ENCODE assay signal across 23 mouse cellular contexts in the genomic region with DNA sequence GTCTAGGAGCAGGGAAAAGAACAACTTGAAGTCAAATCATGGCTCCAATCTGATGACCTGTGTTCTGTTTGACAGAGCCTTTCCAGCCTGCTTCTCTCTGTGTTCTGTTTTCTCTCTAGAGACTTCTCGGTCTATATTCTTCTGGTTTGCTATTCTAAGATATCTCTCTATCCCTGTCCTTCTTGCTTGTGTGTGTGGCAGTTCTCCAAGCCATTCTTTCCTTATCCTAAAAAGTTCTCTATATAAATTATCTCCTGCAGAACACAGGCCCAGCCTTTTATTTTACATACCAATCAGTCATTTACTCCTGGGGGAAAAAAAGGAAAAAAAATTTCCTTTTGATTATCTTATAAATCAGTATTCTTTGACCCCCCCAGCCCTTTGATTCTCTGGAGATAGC.
DNase-seq lines count a peak whose midpoint lies in the region; ATAC-seq and TF ChIP-seq lines count a peak whose summit lies in the region.
"Had no signal": no experiment of that assay in that cellular context is flagged by ENCODE, and none has a peak within 500 bp of the region (broad histone marks: within the 10 kb centered on the region; RNA-seq: fewer than 3 reads in every experiment).

No protein-coding gene starts in this region.

- H3K27ac ChIP-seq in heart, embryonic 16.5 days (ENCODE audit: low read length) = peak overlapping the region; percentile 57
- H3K27ac ChIP-seq in liver, embryonic 12.5 days = 0 out of 2 replicates have a peak overlapping the region, but pooled peaks have one; percentile 66
- H3K27ac ChIP-seq in liver, embryonic 11.5 days (ENCODE audit: low read depth, low read length) = no peak overlapping the region
- H3K27ac ChIP-seq in MEL (ENCODE audit: control insufficient read depth, low read depth, low read length) = peak overlapping the region; percentile 99

- no peaks in the 10 kb centered on the region for H3K9me3 ChIP-seq in heart, embryonic 16.5 days (replicated peaks; ENCODE audit: control insufficient read depth, low read length)
- no peaks in the 10 kb centered on the region for H3K9me3 ChIP-seq in liver, embryonic 12.5 days (replicated peaks)
- H3K9me3 ChIP-seq in liver, embryonic 11.5 days (ENCODE audit: control insufficient read depth, low read length) = no peaks in the 10 kb centered on the region
- H3K9me3 ChIP-seq in MEL (replicated peaks; ENCODE audit: insufficient read depth, low read length) = no peaks in the 10 kb centered on the region

- H3K4me3 ChIP-seq in heart, embryonic 16.5 days (ENCODE audit: low read length) = no peak overlapping the region
- no peak overlapping the region for H3K4me3 ChIP-seq in liver, embryonic 12.5 days
- H3K4me3 ChIP-seq in liver, embryonic 11.5 days (ENCODE audit: low read depth, low read length) = no peak overlapping the region
- H3K4me3 ChIP-seq in MEL (ENCODE audit: control insufficient read depth in 1 of 2, insufficient read depth in 1 of 2, low read depth in 2 of 2, low read length in 2 of 2) = no peak overlapping the region; a peak in 1 of 4 replicates
- no peak overlapping the region for H3K4me3 ChIP-seq in lung, adult 2 months (replicated peaks; ENCODE audit: extremely low read depth, low read depth, low read length)

- 27% methylated on average over 1 of the region's 1 CpGs for WGBS in heart, embryonic 16.5 days
- 61% methylated on average over 1 of the region's 1 CpGs for WGBS in liver, embryonic 12.5 days (ENCODE audit: insufficient replicate concordance)
- 62% methylated on average over 1 of the region's 1 CpGs for WGBS in liver, embryonic 11.5 days
- 78% methylated on average over 1 of the region's 1 CpGs for WGBS in lung, adult 2 months

- peaks cover 8% of the 10 kb centered on the region for H3K4me1 ChIP-seq in heart, embryonic 16.5 days (ENCODE audit: control insufficient read depth, insufficient read depth, low read length)
- peaks cover 70% of the 10 kb centered on the region for H3K4me1 ChIP-seq in liver, embryonic 12.5 days
- H3K4me1 ChIP-seq in liver, embryonic 11.5 days (replicated peaks; ENCODE audit: control insufficient read depth, insufficient read depth, low read length) = peaks cover 40% of the 10 kb centered on the region
- peaks cover 37 to 44% of the 10 kb centered on the region in 2 experiments for H3K4me1 ChIP-seq in MEL (ENCODE audit: control insufficient read depth in 1 of 2, insufficient read depth in 2 of 2, low read length in 2 of 2)
- no peaks in the 10 kb centered on the region for H3K4me1 ChIP-seq in lung, adult 2 months (ENCODE audit: control insufficient read depth, insufficient read depth, low read length)

- DNase-seq in heart, postnatal 10 days = no peak
- DNase-seq in liver, embryonic 11.5 days (ENCODE audit: low spot score) = no peak
- DNase-seq in MEL (ENCODE audit: low read depth, low spot score) = peak; percentile 66
- no peak for DNase-seq in neural tube, embryonic 10.5 days (ENCODE audit: extremely low spot score, low spot score)
- DNase-seq in lung, adult 2 months = no peak
- DNase-seq: adrenal gland, adult 2 months; adrenal gland, adult 8-10 months; adrenal gland, postnatal 10 days; adrenal gland, postnatal 14 days; adrenal gland, postnatal 25 days; adrenal gland, postnatal 36 days; B cell, adult 2 months; cerebellum, adult 11 months; cerebellum, adult 11-12 months; cerebellum, adult 18-20 months had no signal

- peak; percentile 83 to 85 for TF ChIP-seq EP300 in MEL (IDR thresholded peaks at IDR 0.05; ENCODE audit: low read depth in 1 of 2, low read length in 2 of 2)

- TF ChIP-seq RAD21 in MEL (IDR thresholded peaks at IDR 0.05; ENCODE audit: low read depth, low read length) = no peak

- intact Hi-C loops in heart, postnatal 10 days (cut with DNase I) = no loop called here

- TF ChIP-seq CTCF in MEL (IDR thresholded peaks at IDR 0.05 in 2 of 3, conservative IDR thresholded peaks at IDR 0.05 in 1 of 3; ENCODE audit: control insufficient read depth in 1 of 3, insufficient read depth in 1 of 3, low read depth in 2 of 3, low read length in 3 of 3, poor library complexity in 1 of 3, severe bottlenecking in 1 of 3) = no peak
- TF ChIP-seq CTCF in lung, adult 2 months (IDR thresholded peaks at IDR 0.05; ENCODE audit: insufficient read depth, low read length) = no peak

- TF ChIP-seq POLR2A in MEL (IDR thresholded peaks at IDR 0.05; ENCODE audit: control insufficient read depth in 1 of 2, insufficient read depth in 1 of 2, low read depth in 1 of 2, low read length in 2 of 2, poor library complexity in 1 of 2) = no peak
- no peak for TF ChIP-seq POLR2A in lung, adult 2 months (IDR thresholded peaks at IDR 0.05; ENCODE audit: borderline replicate concordance, extremely low read depth, low read depth, low read length)

- H3K9ac ChIP-seq in heart, embryonic 16.5 days (ENCODE audit: low read length) = peak overlapping the region; percentile 25; the same call in 1 of the 2 replicates
- no peak overlapping the region for H3K9ac ChIP-seq in liver, embryonic 12.5 days
- H3K9ac ChIP-seq in liver, embryonic 11.5 days (ENCODE audit: low read depth, low read length) = no peak overlapping the region
- no peak overlapping the region for H3K9ac ChIP-seq in MEL (ENCODE audit: control insufficient read depth, low read depth, low read length, poor library complexity, severe bottlenecking)

- H3K36me3 ChIP-seq in heart, embryonic 16.5 days (ENCODE audit: control insufficient read depth, insufficient read depth) = no peaks in the 10 kb centered on the region
- H3K36me3 ChIP-seq in liver, embryonic 12.5 days = no peaks in the 10 kb centered on the region
- no peaks in the 10 kb centered on the region for H3K36me3 ChIP-seq in liver, embryonic 11.5 days (ENCODE audit: control insufficient read depth, insufficient read depth, low read length)
- H3K36me3 ChIP-seq in MEL (ENCODE audit: control insufficient read depth in 1 of 2, insufficient read depth in 2 of 2, low read length in 2 of 2) = peaks cover 0 to 68% of the 10 kb centered on the region in 2 experiments; a peak in 2 of 4 replicates
- H3K36me3 ChIP-seq: G1E had no signal

- no peak overlapping the region for H3K4me2 ChIP-seq in heart, embryonic 16.5 days (ENCODE audit: low read depth, low read length)
- no peak overlapping the region for H3K4me2 ChIP-seq in liver, embryonic 12.5 days
- H3K4me2 ChIP-seq in liver, embryonic 11.5 days = no peak overlapping the region

- ATAC-seq in heart, embryonic 16.5 days (replicated peaks; ENCODE audit: extremely low read depth, insufficient read depth, low FRiP score) = no peak
- no peak for ATAC-seq in liver, embryonic 12.5 days
- ATAC-seq in liver, embryonic 11.5 days (replicated peaks; ENCODE audit: low FRiP score) = no peak
- ATAC-seq in megakaryocyte-erythroid progenitor cell, adult 5-6 weeks (replicated peaks; ENCODE audit: low FRiP score, low TSS enrichment, poor library complexity, severe bottlenecking) = 0 out of 2 replicates have a peak, but pooled peaks have one; percentile 8
- ATAC-seq: activated CD4-positive, CD25-positive, alpha-beta regulatory T cell, adult 4 months; CD4-positive, CD25-positive, alpha-beta regulatory T cell, adult 4 months; Patski had no signal

- no peaks in the 10 kb centered on the region for H3K27me3 ChIP-seq in heart, embryonic 16.5 days (ENCODE audit: control insufficient read depth, insufficient read depth, low read length)
- H3K27me3 ChIP-seq in liver, embryonic 12.5 days (replicated peaks) = no peaks in the 10 kb centered on the region
- no peaks in the 10 kb centered on the region for H3K27me3 ChIP-seq in liver, embryonic 11.5 days (replicated peaks; ENCODE audit: control insufficient read depth, insufficient read depth, low read length)
- no peaks in the 10 kb centered on the region for H3K27me3 ChIP-seq in MEL (ENCODE audit: control insufficient read depth in 1 of 2, insufficient read depth in 2 of 2, low read length in 2 of 2)
- H3K27me3 ChIP-seq: CH12.LX, Patski had no signal

- H3K79me2 ChIP-seq in MEL (ENCODE audit: control insufficient read depth, insufficient read depth, low read length, poor library complexity) = peaks cover 3% of the 10 kb centered on the region

TF ChIP-seq in MEL, 35 proteins besides CTCF, POLR2A, EP300 and RAD21:
- TF ChIP-seq UBTF (IDR thresholded peaks at IDR 0.05; ENCODE audit: borderline replicate concordance, insufficient read depth, low read depth, low read length) = no peak
- TF ChIP-seq MAX (IDR thresholded peaks at IDR 0.05; ENCODE audit: low read length) = no peak
- TF ChIP-seq MYB (IDR thresholded peaks at IDR 0.05; ENCODE audit: low read depth, low read length) = peak; percentile 27; the same call in 1 of the 2 replicates
- no peak for TF ChIP-seq USF2 (IDR thresholded peaks at IDR 0.05; ENCODE audit: borderline replicate concordance in 1 of 2, insufficient read depth in 1 of 2, low read depth in 1 of 2, low read length in 2 of 2)
- TF ChIP-seq GATA1 (IDR thresholded peaks at IDR 0.05; ENCODE audit: low read depth, low read length) = peak; percentile 59; the same call in 1 of the 2 replicates
- TF ChIP-seq TAL1 (IDR thresholded peaks at IDR 0.05; ENCODE audit: low read length) = peak; percentile 14; the same call in 1 of the 2 replicates
- TF ChIP-seq TCF12 (IDR thresholded peaks at IDR 0.05; ENCODE audit: low read depth, low read length) = peak; percentile 82
- peak; percentile 73 for TF ChIP-seq RCOR1 (IDR thresholded peaks at IDR 0.05; ENCODE audit: low read depth, low read length)
- TF ChIP-seq ETS1 (IDR thresholded peaks at IDR 0.05; ENCODE audit: low read depth, low read length) = peak; percentile 78; the same call in 1 of the 2 replicates
- TF ChIP-seq SIN3A (IDR thresholded peaks at IDR 0.05; ENCODE audit: low read length) = peak; percentile 57; the same call in 1 of the 2 replicates
